Mouse (Mus musculus) liver, embryonic 15.5 days (tissue): ENCODE results near the gene Sec22c. TPM values are rescaled to one million over a fixed set of nuclear protein-coding genes. Genes with fewer than 3 reads are reported as not detected.

Experiments used
- ATAC-seq: fragments of 200-750 bp; cut with Nextera tagmentation; 2 replicates; pipeline ENCODE4 v1.8.0; 2017; ENCODE audit warnings: moderate number of reproducible peaks, mild to moderate bottlenecking, moderate library complexity; ENCODE audit not compliant: insufficient read depth
- H3K27ac ChIP-seq: fragments of 300-500 bp; sonication (generic); replicated peaks from 2 replicates; pipeline ENCODE4 v1.5.1; 2015; ENCODE audit warnings: mild to moderate bottlenecking, inconsistent platforms
- H3K27me3 ChIP-seq: fragments of 300-500 bp; sonication (generic); 2 replicates; pipeline ENCODE4 v1.6.1; 2015; ENCODE audit warnings: mild to moderate bottlenecking, inconsistent platforms
- H3K36me3 ChIP-seq: fragments of 300-500 bp; sonication (generic); replicated peaks from 2 replicates; pipeline ENCODE4 v1.6.1; 2015; ENCODE audit warnings: moderate library complexity, mild to moderate bottlenecking, inconsistent platforms
- H3K4me1 ChIP-seq: fragments of 300-500 bp; sonication (generic); replicated peaks from 2 replicates; pipeline ENCODE4 v1.6.1; 2015; ENCODE audit warnings: inconsistent platforms
- H3K4me2 ChIP-seq: fragments of 300-500 bp; sonication (generic); 2 replicates; pipeline ENCODE4 v1.6.1; 2015; ENCODE audit warnings: moderate library complexity, mild to moderate bottlenecking, inconsistent platforms
- H3K4me3 ChIP-seq: fragments of 300-500 bp; sonication (generic); replicated peaks from 2 replicates; pipeline ENCODE4 v1.5.1; 2015; ENCODE audit warnings: mild to moderate bottlenecking, inconsistent platforms
- H3K9ac ChIP-seq: fragments of 300-500 bp; sonication (generic); 2 replicates; pipeline ENCODE4 v1.6.1; 2015; ENCODE audit warnings: moderate library complexity, mild to moderate bottlenecking, inconsistent platforms
- H3K9me3 ChIP-seq: fragments of 300-500 bp; sonication (generic); replicated peaks from 2 replicates; pipeline ENCODE4 v1.6.1; 2016; ENCODE audit warnings: inconsistent platforms
- WGBS: fragments of 180-500 bp; shearing (Covaris S2); methylation state at CpG from one replicate; pipeline ENCODE4 v1.1.7; 2015; ENCODE audit warnings: mixed read lengths; ENCODE audit not compliant: insufficient replicate concordance; 5-methylcytosine and 5-hydroxymethylcytosine counted together
- polyA plus RNA-seq: library from polyadenylated mRNA; unstranded; fragments of >200 nt; fragmentation: Nextera tagmentation; extraction: Ambion mirVana; gene quantifications from 2 replicates; pipeline ENCODE4 v1.2.1, GENCODE M21; 2015

Sec22c gene
- polyA plus RNA-seq, 1 experiment from 2014 or later, result 3.6 TPM

DNA sequence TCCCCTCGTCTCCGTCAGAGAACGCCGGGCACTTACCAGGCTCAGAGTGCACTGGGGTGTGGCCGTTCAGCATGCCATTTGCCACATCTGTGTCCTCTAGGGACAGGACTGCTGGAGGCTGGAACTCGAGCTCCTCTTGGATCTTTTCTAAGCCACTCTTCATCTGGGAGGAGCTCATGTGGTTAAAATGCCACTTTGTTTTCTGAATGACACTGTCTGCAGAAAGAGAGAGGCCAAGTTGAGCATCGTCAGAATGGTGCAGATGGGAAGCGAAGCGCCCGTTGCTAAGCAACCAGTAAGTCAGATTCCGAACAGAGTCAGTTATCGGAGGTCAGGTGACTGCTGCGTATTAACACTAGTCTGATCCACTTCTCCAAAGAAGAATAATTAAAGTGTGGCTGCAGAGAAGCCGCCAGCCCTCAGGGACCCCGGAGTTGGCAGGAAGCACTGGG, 15.1 kb downstream of the Sec22c start:
- Histone ChIP-seq H3K4me1 (no peaks in the 10 kb centered on the region), H3K4me3 (no peak overlapping the region), H3K9me3 (no peaks in the 10 kb centered on the region), H3K27ac (no peak overlapping the region), H3K4me2 (no peak overlapping the region), H3K9ac (no peak overlapping the region), H3K27me3 (no peaks in the 10 kb centered on the region), H3K36me3 (peaks cover 14% of the 10 kb centered on the region)
- no peak for ATAC-seq
- WGBS, result 80% methylated on average over 15 of the region's 15 CpGs

DNA sequence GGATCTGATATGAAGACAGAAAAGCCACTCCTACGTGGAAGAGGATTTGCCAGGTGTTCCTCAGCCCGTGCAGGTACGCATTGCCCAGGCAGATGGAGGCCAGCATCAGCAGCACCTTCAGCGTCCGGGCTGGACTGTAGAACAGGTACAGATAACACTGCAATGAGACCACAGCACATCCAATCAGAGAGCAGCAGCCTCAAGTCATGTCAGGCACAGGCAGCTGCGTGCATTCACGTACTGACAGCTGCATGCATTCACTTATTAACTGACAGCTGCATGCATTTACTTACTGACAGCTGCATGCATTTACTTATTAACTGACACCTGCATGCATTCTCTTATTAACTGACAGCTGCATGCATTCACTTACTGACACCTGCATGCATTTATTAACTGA, 20.6 kb downstream of the Sec22c start:
- H3K9ac ChIP-seq, result no peak overlapping the region
- H3K4me1 ChIP-seq, result no peaks in the 10 kb centered on the region; the same call in 1 of the 2 replicates
- H3K4me2 ChIP-seq, result no peak overlapping the region
- H3K27me3 ChIP-seq, result no peaks in the 10 kb centered on the region
- H3K4me3 ChIP-seq, result no peak overlapping the region
- H3K9me3 ChIP-seq, result no peaks in the 10 kb centered on the region
- no peak overlapping the region for H3K27ac ChIP-seq
- WGBS, result 66% methylated on average over 7 of the region's 7 CpGs
- no peak for ATAC-seq
- H3K36me3 ChIP-seq, result peaks cover 22% of the 10 kb centered on the region

DNA sequence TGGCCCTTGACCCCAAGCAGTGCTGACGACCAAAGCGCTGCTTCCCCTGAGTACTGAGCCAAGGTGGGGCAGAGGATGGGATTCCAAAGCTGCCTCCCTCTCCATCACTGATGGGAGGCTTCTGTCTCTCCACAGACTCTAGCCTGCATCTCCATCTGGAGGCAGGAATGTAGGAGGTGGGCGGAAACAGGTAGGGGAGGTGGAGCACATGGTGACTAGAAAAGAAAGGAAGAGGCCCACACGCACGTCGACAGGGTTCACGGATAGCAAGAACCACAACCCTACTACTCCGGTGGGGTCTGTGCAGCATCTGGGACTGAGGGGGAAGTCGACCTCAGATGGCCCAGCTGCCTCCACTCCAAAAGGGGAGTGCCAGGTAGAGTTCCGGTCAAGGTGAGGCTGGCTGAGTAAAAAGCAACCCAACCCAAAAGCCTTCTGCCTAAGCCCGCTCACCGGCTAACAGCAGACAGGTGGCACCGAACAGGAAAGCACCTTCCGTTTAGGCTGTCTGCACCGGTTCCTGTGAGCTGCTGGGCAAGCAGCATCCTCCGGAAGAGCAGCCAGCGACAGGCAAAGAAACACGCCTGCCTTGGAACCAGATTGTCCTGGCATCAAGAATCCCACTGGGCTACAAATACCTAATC, 23.1 kb downstream of the Sec22c start:
- H3K9me3 ChIP-seq, result no peaks in the 10 kb centered on the region
- no peaks in the 10 kb centered on the region; the same call in 1 of the 2 replicates for H3K4me1 ChIP-seq
- no peak overlapping the region for H3K4me3 ChIP-seq
- H3K9ac ChIP-seq, result no peak overlapping the region
- H3K27me3 ChIP-seq, result no peaks in the 10 kb centered on the region
- ATAC-seq, result no peak
- H3K36me3 ChIP-seq, result peaks cover 12% of the 10 kb centered on the region
- WGBS, result 54% methylated on average over 18 of the region's 18 CpGs
- no peak overlapping the region for H3K4me2 ChIP-seq
- no peak overlapping the region for H3K27ac ChIP-seq

- no peaks in the 10 kb centered on the region for H3K9me3 ChIP-seq
- no peak overlapping the region for H3K4me3 ChIP-seq
- H3K27me3 ChIP-seq, result no peaks in the 10 kb centered on the region
- ATAC-seq, result no peak
- no peaks in the 10 kb centered on the region; the same call in 1 of the 2 replicates for H3K4me1 ChIP-seq
- H3K4me2 ChIP-seq, result no peak overlapping the region
- H3K36me3 ChIP-seq, result peaks cover 11% of the 10 kb centered on the region; the same call in 1 of the 2 replicates
- WGBS, result 53% methylated on average over 8 of the region's 8 CpGs
- H3K9ac ChIP-seq, result no peak overlapping the region
- no peak overlapping the region for H3K27ac ChIP-seq
These were observed 24.1 kb downstream of the Sec22c start for GRCm38 (mm10) chr9:121681191-121681590.

GRCm38 (mm10) chr9:121679549-121679948, 25.7 kb downstream of the Sec22c start:
- Histone ChIP-seq H3K4me2 (no peak overlapping the region), H3K36me3 (peaks cover 5% of the 10 kb centered on the region; the same call in 1 of the 2 replicates), H3K4me1 (no peaks in the 10 kb centered on the region; the same call in 1 of the 2 replicates), H3K9ac (no peak overlapping the region), H3K27me3 (no peaks in the 10 kb centered on the region), H3K27ac (no peak overlapping the region), H3K9me3 (no peaks in the 10 kb centered on the region), H3K4me3 (no peak overlapping the region)
- no peak for ATAC-seq
- WGBS, result 22% methylated on average over 6 of the region's 6 CpGs

GRCm38 (mm10) chr9:121677476-121677875, 27.8 kb downstream of the Sec22c start:
- no peak for ATAC-seq
- Histone ChIP-seq H3K9ac (no peak overlapping the region), H3K27ac (no peak overlapping the region), H3K4me1 (peaks cover 2% of the 10 kb centered on the region), H3K9me3 (no peaks in the 10 kb centered on the region), H3K27me3 (no peaks in the 10 kb centered on the region), H3K4me3 (no peak overlapping the region), H3K36me3 (no peaks in the 10 kb centered on the region), H3K4me2 (no peak overlapping the region)
- WGBS, result 16% methylated on average over 8 of the region's 8 CpGs

DNA sequence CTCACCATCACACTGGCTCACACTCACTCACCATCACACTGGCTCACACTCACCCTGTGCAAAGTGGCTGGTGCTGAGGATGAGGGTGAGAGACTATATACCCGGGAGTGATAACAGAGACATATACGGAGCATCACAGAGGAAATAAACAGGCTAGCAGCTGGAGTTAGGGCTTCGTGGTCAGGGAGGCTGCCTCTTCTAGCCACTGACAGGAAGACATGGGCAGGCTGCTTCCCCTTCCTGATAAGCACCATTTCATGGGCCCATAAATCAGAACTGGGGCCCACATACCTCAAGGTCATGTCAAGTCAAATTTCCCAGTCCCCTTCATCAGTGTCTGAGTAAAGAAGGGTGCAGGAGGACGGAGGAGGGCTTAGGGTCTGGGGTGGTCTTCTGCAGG, 28.2 kb downstream of the Sec22c start:
- H3K4me2 ChIP-seq, result no peak overlapping the region
- H3K27me3 ChIP-seq, result no peaks in the 10 kb centered on the region
- ATAC-seq, result no peak
- no peak overlapping the region for H3K9ac ChIP-seq
- H3K4me1 ChIP-seq, result peaks cover 6% of the 10 kb centered on the region
- H3K27ac ChIP-seq, result no peak overlapping the region
- no peak overlapping the region for H3K4me3 ChIP-seq
- no peaks in the 10 kb centered on the region for H3K36me3 ChIP-seq
- 10% methylated on average over 4 of the region's 4 CpGs for WGBS
- no peaks in the 10 kb centered on the region for H3K9me3 ChIP-seq

- Histone ChIP-seq H3K9me3 (no peaks in the 10 kb centered on the region), H3K4me3 (no peak overlapping the region), H3K36me3 (no peaks in the 10 kb centered on the region), H3K9ac (no peak overlapping the region), H3K4me2 (no peak overlapping the region), H3K4me1 (peaks cover 15% of the 10 kb centered on the region), H3K27me3 (peaks cover 7% of the 10 kb centered on the region), H3K27ac (no peak overlapping the region)
- 58% methylated on average over 2 of the region's 2 CpGs for WGBS
- no peak for ATAC-seq
These were observed 29.7 kb downstream of the Sec22c start for GRCm38 (mm10) chr9:121675556-121675955.

GRCm38 (mm10) chr9:121675011-121675410, 30.3 kb downstream of the Sec22c start:
- 0 out of 2 replicates have a peak overlapping the region, but pooled peaks have one; percentile 14 for H3K4me3 ChIP-seq
- H3K4me1 ChIP-seq, result peaks cover 21% of the 10 kb centered on the region
- peak overlapping the region; percentile 41; the same call in 1 of the 2 replicates for H3K27ac ChIP-seq
- peaks cover 13% of the 10 kb centered on the region for H3K27me3 ChIP-seq
- no peaks in the 10 kb centered on the region for H3K36me3 ChIP-seq
- ATAC-seq, result no peak
- WGBS, result 27% methylated on average over 9 of the region's 9 CpGs
- H3K9ac ChIP-seq, result no peak overlapping the region
- no peaks in the 10 kb centered on the region for H3K9me3 ChIP-seq
- H3K4me2 ChIP-seq, result peak overlapping the region; percentile 20; the same call in 1 of the 2 replicates

DNA sequence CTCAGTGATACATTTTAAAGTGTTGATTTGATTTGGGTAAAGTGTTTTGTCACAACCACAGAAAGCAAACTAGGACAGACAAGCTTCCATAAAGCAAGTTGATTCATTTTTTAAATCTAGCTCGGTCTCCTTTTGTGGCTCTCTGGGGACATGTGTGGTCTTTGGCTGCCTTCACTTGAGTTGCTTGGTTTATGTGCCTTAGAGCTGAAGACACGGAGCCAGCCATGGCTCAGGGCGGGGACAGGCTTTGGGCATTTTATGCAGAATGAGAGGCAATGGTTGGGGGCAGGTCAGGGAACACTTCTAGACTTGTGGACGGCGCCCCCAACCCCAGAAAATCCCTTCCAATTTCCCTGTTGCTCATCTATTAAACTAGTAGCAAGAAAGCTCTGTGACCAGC, 31.6 kb downstream of the Sec22c start:
- H3K4me3 ChIP-seq, result no peak overlapping the region
- WGBS, result 61% methylated on average over 5 of the region's 5 CpGs
- no peaks in the 10 kb centered on the region for H3K36me3 ChIP-seq
- no peaks in the 10 kb centered on the region for H3K9me3 ChIP-seq
- peaks cover 33% of the 10 kb centered on the region for H3K4me1 ChIP-seq
- H3K27me3 ChIP-seq, result peaks cover 26% of the 10 kb centered on the region
- no peak overlapping the region for H3K4me2 ChIP-seq
- no peak overlapping the region for H3K9ac ChIP-seq
- H3K27ac ChIP-seq, result no peak overlapping the region
- ATAC-seq, result no peak

- Histone ChIP-seq H3K4me2 (no peak overlapping the region), H3K9ac (no peak overlapping the region), H3K27me3 (peaks cover 39% of the 10 kb centered on the region), H3K4me3 (no peak overlapping the region), H3K36me3 (no peaks in the 10 kb centered on the region), H3K27ac (no peak overlapping the region), H3K9me3 (no peaks in the 10 kb centered on the region), H3K4me1 (peaks cover 33% of the 10 kb centered on the region)
- 14% methylated on average over 5 of the region's 5 CpGs for WGBS
- no peak for ATAC-seq
These were observed 33.0 kb downstream of the Sec22c start for GRCm38 (mm10) chr9:121672311-121672710.

DNA sequence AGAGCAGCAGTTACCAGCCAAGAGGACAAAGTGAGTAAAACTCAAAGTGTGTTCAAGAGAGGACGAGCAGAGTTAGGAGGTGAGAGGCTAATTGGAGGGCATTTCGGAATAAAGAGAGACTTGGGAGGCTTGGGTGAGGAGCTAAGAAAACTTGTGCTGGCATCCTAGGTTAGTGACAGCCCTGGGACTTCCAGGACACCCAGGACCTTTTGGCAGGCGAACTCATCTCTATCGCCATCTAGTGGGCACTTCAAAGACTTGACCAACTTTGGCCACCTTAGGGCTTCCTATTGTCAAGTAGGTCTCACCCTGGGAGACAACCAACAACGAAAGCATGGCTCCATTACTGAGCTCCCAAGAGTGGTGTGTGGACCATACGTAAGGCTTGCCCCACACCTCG, 34.0 kb downstream of the Sec22c start:
- H3K27me3 ChIP-seq, result peaks cover 49% of the 10 kb centered on the region
- WGBS, result 14% methylated on average over 7 of the region's 7 CpGs
- no peaks in the 10 kb centered on the region for H3K36me3 ChIP-seq
- peaks cover 33% of the 10 kb centered on the region for H3K4me1 ChIP-seq
- ATAC-seq, result no peak
- H3K9ac ChIP-seq, result no peak overlapping the region
- no peak overlapping the region for H3K4me3 ChIP-seq
- no peaks in the 10 kb centered on the region for H3K9me3 ChIP-seq
- no peak overlapping the region for H3K27ac ChIP-seq
- no peak overlapping the region for H3K4me2 ChIP-seq
